Mouse (Mus musculus): ENCODE measurements at regions not wholly inside any gene's neighbourhood (a gene's known extent, or its start where the extent isn't known, plus 50 kb on each side); places are given as distances from the start of the nearest gene placed in this dataset.

DNA sequence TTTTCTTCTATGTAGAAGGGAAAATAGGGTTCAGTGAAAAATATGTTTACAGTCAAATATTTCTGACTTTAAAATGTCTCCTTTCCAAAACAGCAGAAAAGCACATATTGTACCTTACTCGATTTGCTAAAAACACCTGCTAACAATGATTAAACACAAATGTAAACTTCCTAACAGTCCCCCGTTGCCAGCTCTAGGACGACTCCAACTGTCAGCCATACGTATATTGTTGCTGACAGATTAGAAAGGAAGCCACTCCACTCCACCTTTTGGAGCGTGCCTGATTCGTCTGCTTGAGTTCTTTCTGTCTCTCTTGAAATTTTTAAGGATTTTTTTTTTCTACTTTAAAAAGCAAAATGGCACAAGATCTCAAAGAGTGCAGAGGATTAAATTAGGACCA lies 105.8 kb downstream of the Rab11fip2 start:
- Histone ChIP-seq H3K27ac (no peak overlapping the region), H3K9ac (no peak overlapping the region), H3K36me3 (no peaks in the 10 kb centered on the region), H3K4me1 (replicated peaks) (no peaks in the 10 kb centered on the region), H3K4me3 (replicated peaks) (no peak overlapping the region), H3K4me2 (replicated peaks) (no peak overlapping the region), H3K9me3 (no peaks in the 10 kb centered on the region), H3K27me3 (replicated peaks) (no peaks in the 10 kb centered on the region)
- WGBS: 43% methylated on average over 6 of the region's 6 CpGs
- no peak for ATAC-seq

GRCm38 (mm10) chr19:59844270-59844669 lies 99.2 kb downstream of the Rab11fip2 start:
- WGBS: 61% methylated on average over 3 of the region's 3 CpGs
- Histone ChIP-seq H3K9me3 (no peaks in the 10 kb centered on the region), H3K36me3 (no peaks in the 10 kb centered on the region), H3K4me2 (replicated peaks) (no peak overlapping the region), H3K9ac (no peak overlapping the region), H3K4me3 (replicated peaks) (no peak overlapping the region), H3K27me3 (replicated peaks) (no peaks in the 10 kb centered on the region), H3K27ac (no peak overlapping the region), H3K4me1 (replicated peaks) (no peaks in the 10 kb centered on the region)
- peak; percentile 76 for ATAC-seq

DNA sequence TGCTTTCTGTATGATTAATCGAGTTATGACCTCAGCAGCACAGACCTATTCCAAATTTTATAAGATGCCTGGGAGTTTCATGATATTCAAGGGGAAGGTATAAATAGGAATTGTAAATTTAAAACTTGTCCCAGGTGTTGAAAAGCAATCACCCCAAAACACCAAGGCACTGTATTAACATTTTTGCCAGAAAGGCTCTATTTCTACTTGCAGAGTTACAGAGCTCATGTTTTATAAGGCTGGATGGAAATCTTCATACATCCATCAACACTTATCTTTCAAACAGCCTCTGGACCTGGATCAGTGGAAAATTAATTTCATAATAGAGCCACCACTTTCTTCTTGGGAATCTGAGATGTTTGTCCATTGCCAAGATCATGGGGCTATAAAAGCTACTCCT lies 96.6 kb downstream of the Rab11fip2 start:
- ATAC-seq: no peak
- H3K4me1 ChIP-seq (replicated peaks): no peaks in the 10 kb centered on the region
- WGBS: 87% methylated on average over 1 of the region's 1 CpGs

DNA sequence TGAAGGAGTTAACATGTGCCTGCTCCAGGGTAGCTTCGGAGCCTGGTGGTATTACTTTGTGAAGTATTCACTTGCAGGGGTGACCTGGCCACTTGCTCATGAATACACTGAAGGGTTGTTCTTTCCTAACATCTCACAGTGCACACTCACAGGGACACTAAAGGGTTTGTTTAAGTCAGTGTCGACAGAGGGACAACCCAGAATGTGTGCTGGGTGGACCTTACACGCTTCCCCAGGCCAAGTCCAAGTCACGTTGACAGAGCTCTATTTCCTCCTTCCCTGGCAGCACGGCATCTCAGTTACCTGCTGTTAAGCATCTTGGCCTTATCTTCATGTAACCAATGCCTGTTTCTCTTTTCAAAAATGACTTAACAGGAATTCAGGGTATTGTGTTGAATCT lies 92.8 kb downstream of the Rab11fip2 start:
- Histone ChIP-seq H3K27ac (no peak overlapping the region), H3K9me3 (no peaks in the 10 kb centered on the region), H3K4me1 (replicated peaks) (no peaks in the 10 kb centered on the region), H3K4me2 (replicated peaks) (no peak overlapping the region), H3K9ac (no peak overlapping the region), H3K4me3 (replicated peaks) (no peak overlapping the region), H3K36me3 (no peaks in the 10 kb centered on the region), H3K27me3 (replicated peaks) (no peaks in the 10 kb centered on the region)
- WGBS: 46% methylated on average over 5 of the region's 5 CpGs
- ATAC-seq: no peak

More for the DNA sequence above, 96.6 kb downstream of the Rab11fip2 start:
- no peak overlapping the region for H3K27ac ChIP-seq
- no peaks in the 10 kb centered on the region for H3K36me3 ChIP-seq
- H3K9me3 ChIP-seq: no peaks in the 10 kb centered on the region
- no peak overlapping the region for H3K4me3 ChIP-seq (replicated peaks)
- no peak overlapping the region for H3K9ac ChIP-seq
- H3K4me2 ChIP-seq (replicated peaks): no peak overlapping the region
- no peaks in the 10 kb centered on the region for H3K27me3 ChIP-seq (replicated peaks)

- H3K4me3 ChIP-seq (replicated peaks): no peak overlapping the region
- H3K9ac ChIP-seq: no peak overlapping the region
- no peaks in the 10 kb centered on the region for H3K9me3 ChIP-seq
- 16% methylated on average over 1 of the region's 1 CpGs for WGBS
- H3K36me3 ChIP-seq: no peaks in the 10 kb centered on the region
- H3K27ac ChIP-seq: no peak overlapping the region
- no peak overlapping the region for H3K4me2 ChIP-seq (replicated peaks)
- no peaks in the 10 kb centered on the region for H3K4me1 ChIP-seq (replicated peaks)
- H3K27me3 ChIP-seq (replicated peaks): no peaks in the 10 kb centered on the region
- ATAC-seq: peak; percentile 75
Observed at GRCm38 (mm10) chr19:59852011-59852738, 91.3 kb downstream of the Rab11fip2 start.

Data from intestine, embryonic 15.5 days (tissue).